10 mouse cellular contexts compared by ENCODE assay signal in the genomic region with DNA sequence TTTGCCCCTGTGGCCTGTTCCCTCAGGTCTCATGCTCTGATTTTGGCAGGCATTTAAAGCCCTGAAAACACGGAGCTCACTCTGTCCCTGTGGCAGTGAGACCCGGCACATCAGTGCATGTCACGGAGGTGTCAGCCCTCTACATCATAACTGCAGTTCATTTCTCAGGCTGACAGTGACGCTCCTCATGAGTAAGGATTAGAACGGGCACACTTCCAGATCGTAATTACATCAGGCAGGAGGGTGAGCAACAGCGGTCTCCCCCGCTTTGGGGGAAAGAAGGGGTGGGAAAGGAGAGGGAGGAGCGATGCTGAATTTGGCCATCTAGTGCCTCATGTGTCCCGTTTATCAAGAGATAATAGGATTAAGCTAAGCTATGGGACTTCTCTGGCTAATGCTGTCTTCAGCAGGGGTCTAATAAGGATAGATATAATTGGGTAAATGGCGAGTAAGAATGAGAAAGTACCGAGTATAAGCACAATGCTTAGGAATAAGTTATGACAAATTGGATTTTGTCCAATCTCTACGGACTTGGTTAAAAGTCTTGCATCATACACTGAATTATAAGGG.
A peak's percentile ranks its signal among the peaks of the same experiment; 100 is the strongest.
DNase-seq lines count a peak whose midpoint lies in the region; ATAC-seq lines count a peak whose summit lies in the region.
"Had no signal": no experiment of that assay in that cellular context is flagged by ENCODE, and none has a peak within 500 bp of the region (broad histone marks: within the 10 kb centered on the region; RNA-seq: fewer than 3 reads in every experiment).

No protein-coding gene starts in this region.

- DNase-seq in heart, adult 11 months = peak; percentile 76
- no peak for DNase-seq in heart, postnatal 36 days
- DNase-seq in lung, postnatal 4 days = no peak
- peak; percentile 91 for DNase-seq in retina, postnatal 1 day
- no peak for DNase-seq in thymus, postnatal 25 days

- H3K27ac ChIP-seq in lung, embryonic 15.5 days = no peak overlapping the region
- no peak overlapping the region for H3K27ac ChIP-seq in heart, embryonic 16.5 days (ENCODE audit: low read length)
- H3K27ac ChIP-seq: embryonic facial prominence, embryonic 13.5 days; liver, embryonic 12.5 days had no signal

- no peak overlapping the region for H3K9ac ChIP-seq in lung, embryonic 15.5 days
- H3K9ac ChIP-seq in heart, embryonic 16.5 days (ENCODE audit: low read length) = no peak overlapping the region
- H3K9ac ChIP-seq: embryonic facial prominence, embryonic 13.5 days; liver, embryonic 12.5 days had no signal

- no peak overlapping the region for H3K4me3 ChIP-seq in lung, embryonic 15.5 days
- no peak overlapping the region for H3K4me3 ChIP-seq in heart, embryonic 16.5 days (ENCODE audit: low read length)
- H3K4me3 ChIP-seq: embryonic facial prominence, embryonic 13.5 days; liver, embryonic 12.5 days had no signal

- 0 out of 2 replicates have a peak overlapping the region, but pooled peaks have one; percentile 5 for H3K4me2 ChIP-seq in lung, embryonic 15.5 days
- peak overlapping the region; percentile 40 for H3K4me2 ChIP-seq in heart, embryonic 16.5 days (ENCODE audit: low read depth, low read length)
- H3K4me2 ChIP-seq: embryonic facial prominence, embryonic 13.5 days; liver, embryonic 12.5 days had no signal

- peaks cover 9% of the 10 kb centered on the region for H3K27me3 ChIP-seq in lung, embryonic 15.5 days
- no peaks in the 10 kb centered on the region for H3K27me3 ChIP-seq in heart, embryonic 16.5 days (ENCODE audit: control insufficient read depth, insufficient read depth, low read length)
- H3K27me3 ChIP-seq: embryonic facial prominence, embryonic 13.5 days; liver, embryonic 12.5 days had no signal

- H3K36me3 ChIP-seq in lung, embryonic 15.5 days = no peaks in the 10 kb centered on the region
- H3K36me3 ChIP-seq in heart, embryonic 16.5 days (ENCODE audit: control insufficient read depth, insufficient read depth) = no peaks in the 10 kb centered on the region
- H3K36me3 ChIP-seq: embryonic facial prominence, embryonic 13.5 days; liver, embryonic 12.5 days had no signal

- no peak for ATAC-seq in lung, embryonic 15.5 days (ENCODE audit: borderline replicate concordance, extremely low read depth, low FRiP score, low TSS enrichment)
- ATAC-seq in heart, embryonic 16.5 days (replicated peaks; ENCODE audit: extremely low read depth, insufficient read depth, low FRiP score) = peak; percentile 28; the same call in 1 of the 2 replicates
- no peak for ATAC-seq in megakaryocyte, adult 5-6 weeks (ENCODE audit: poor library complexity, severe bottlenecking)
- ATAC-seq: liver, embryonic 12.5 days had no signal

- intact Hi-C loops in heart, postnatal 36 days (cut with DNase I) = no loop called here

- no peaks in the 10 kb centered on the region for H3K9me3 ChIP-seq in lung, embryonic 15.5 days
- H3K9me3 ChIP-seq in heart, embryonic 16.5 days (replicated peaks; ENCODE audit: control insufficient read depth, low read length) = no peaks in the 10 kb centered on the region
- H3K9me3 ChIP-seq: embryonic facial prominence, embryonic 13.5 days; liver, embryonic 12.5 days had no signal

- 38% methylated on average over 13 of the region's 13 CpGs for WGBS in lung, embryonic 15.5 days
- whole genome bisulfite sequencing in heart, embryonic 16.5 days = 36% methylated on average over 13 of the region's 13 CpGs

- peaks cover 4% of the 10 kb centered on the region; the same call in 1 of the 2 replicates for H3K4me1 ChIP-seq in lung, embryonic 15.5 days
- H3K4me1 ChIP-seq in heart, embryonic 16.5 days (ENCODE audit: control insufficient read depth, insufficient read depth, low read length) = peaks cover 14% of the 10 kb centered on the region
- H3K4me1 ChIP-seq: liver, embryonic 12.5 days had no signal

Comparison
In these comparisons a context has a peak if more than half of its experiments do, and no peak if none do; other contexts are left out.
1. DNase-seq: peak in heart, adult 11 months (single experiment) and retina, postnatal 1 day (single experiment); none in heart, postnatal 36 days (0 of 2), lung, postnatal 4 days (0 of 2) and thymus, postnatal 25 days (single experiment).